Mouse (Mus musculus): Measurements from ENCODE around the gene Zfp300.

Zfp300 gene

DNA sequence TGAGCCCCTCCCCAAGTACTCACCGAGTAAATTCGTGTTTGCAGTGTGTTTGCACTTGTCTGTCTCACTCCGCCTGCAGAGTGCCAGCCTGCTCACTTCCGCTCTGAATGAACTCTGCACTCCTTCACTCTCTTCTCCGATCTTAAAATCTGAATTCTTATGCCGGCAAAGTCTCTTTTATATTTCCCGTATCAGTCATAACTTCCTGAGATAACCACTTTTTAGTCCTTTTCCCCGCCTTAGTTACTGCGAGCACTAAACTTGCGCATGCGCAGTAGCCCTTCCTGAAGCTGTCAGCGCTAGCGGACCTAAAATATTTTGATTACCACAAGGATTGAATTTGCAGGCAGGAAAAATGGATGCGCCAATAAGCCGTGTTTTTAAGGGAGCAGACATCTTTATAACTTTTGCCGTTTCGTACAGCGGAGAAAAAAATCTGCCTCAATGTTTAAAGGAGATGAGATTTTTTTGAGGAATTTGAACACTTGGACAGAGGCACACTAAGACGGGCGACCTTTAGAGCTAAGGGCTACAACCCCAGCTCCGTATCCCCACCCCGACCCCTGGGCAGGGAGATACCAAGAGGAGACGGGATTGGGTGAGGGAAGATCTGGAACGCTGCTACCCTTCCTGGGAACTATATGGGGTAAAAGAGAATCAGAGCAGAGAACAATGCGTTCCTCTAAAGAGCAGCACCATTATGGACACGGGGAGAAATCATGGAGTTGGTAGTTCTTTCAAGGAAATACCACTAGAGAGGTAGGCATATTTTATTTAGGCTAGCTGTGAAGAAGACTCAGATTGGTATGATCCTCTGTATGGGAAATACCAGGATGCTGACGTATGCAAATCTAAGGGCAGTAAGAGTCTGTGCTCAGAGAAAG, at the start of gene Zfp300:
Zfp300 (minus strand) TSS at position 545 of the 884 bp plus-strand sequence.
- DNase-seq (ENCODE audit: low spot score), result peak; percentile 67

GRCm38 (mm10) chrX:21115520-21115919, 26.2 kb upstream of the Zfp300 start, which contains the start of gene Ssxa1:
Gene Ssxa1 (plus strand): TSS chrX:21115820.
- no peak for DNase-seq (ENCODE audit: low spot score)

GRCm38 (mm10) chrX:21089867-21090239, 526 bp upstream of the Zfp300 start:
- DNase-seq (ENCODE audit: low spot score), result no peak

- no peak for DNase-seq (ENCODE audit: low spot score)
Measured at GRCm38 (mm10) chrX:21088645-21088982, 713 bp downstream of the Zfp300 start.

GRCm38 (mm10) chrX:21068106-21068505, 21.2 kb downstream of the Zfp300 start, which contains the start of gene Spaca5:
Gene Spaca5 (plus strand): TSS chrX:21068406.
- no peak for DNase-seq (ENCODE audit: low spot score)

- DNase-seq (ENCODE audit: low spot score), result no peak
Measured at GRCm38 (mm10) chrX:21062544-21062890, 26.8 kb downstream of the Zfp300 start.

- peak; percentile 75 for DNase-seq (ENCODE audit: low spot score)
Measured at GRCm38 (mm10) chrX:21061866-21062543, 27.3 kb downstream of the Zfp300 start, which contains the start of gene Zfp182. Gene Zfp182 (minus strand): TSS chrX:21062316.

DNA sequence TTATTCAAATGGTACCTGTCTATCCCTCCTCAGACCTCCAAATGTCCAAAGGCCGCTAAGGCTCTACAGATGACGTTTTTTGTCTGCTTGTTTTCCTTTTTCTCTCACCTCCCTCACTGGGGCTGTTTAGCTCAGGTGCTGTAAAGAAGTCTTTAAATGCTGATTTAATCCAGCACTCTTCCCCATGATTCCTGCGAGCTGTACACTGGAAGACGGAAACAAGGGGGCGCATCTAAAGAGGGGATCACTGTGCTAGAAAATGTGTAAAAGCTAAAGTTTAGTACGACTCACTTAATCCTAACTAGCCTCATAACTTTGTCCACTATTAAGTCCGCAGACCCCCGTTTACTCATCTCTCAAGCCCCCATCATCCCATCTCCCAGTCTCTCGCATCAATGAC, 27.9 kb downstream of the Zfp300 start:
- no peak for DNase-seq (ENCODE audit: low spot score)
